Mouse (Mus musculus): ENCODE data around the gene Chmp1a. TPM values are rescaled to one million over a fixed set of nuclear protein-coding genes. Genes with fewer than 3 reads are reported as not detected.
A peak's percentile ranks its signal among the peaks of the same experiment; 100 is the strongest.

The Chmp1a gene
- total and polyA plus RNA-seq, 3 experiments: 67.5 to 83.2 (median 69.5) TPM

DNA sequence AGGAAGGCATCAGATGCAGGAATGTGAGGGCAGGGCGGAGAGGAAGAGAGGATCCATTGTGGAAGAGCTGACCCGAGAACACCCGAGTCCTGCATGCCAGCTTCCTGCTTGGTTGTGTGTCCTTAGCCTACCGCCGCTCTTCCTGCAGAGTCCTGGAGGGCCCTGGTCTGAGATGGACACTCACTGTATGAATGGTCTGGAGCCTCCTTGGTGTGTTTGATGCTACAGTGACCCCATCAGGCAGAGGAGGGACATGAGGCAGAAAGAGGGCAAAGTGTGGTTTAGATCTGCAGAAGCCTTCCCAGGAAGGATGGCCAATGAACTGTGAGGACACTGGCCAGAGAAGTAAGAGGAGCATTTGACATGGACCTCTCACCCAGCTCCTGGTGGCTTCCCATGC lies 57.4 kb downstream of the Chmp1a start:
- dilution Hi-C loops (cut with MboI; ENCODE audit: extremely low pct_ligation_motif_present, extremely low pct_unique_long_range_greater_than_20kb, low sequenced_read_pairs): no loop called here
- no peak for TF ChIP-seq UBTF (IDR thresholded peaks at IDR 0.05; ENCODE audit: low read depth, low read length)
- TF ChIP-seq CTCF (conservative IDR thresholded peaks at IDR 0.05 in 1 of 2, IDR thresholded peaks at IDR 0.05 in 1 of 2; ENCODE audit: low read depth in 2 of 2, low read length in 2 of 2): peak in 1 of 2 experiments; percentile 46; a peak in 2 of 4 replicates
- TF ChIP-seq CHD1 (IDR thresholded peaks at IDR 0.05; ENCODE audit: low read depth, low read length): no peak
- TF ChIP-seq ELF1 (IDR thresholded peaks at IDR 0.05; ENCODE audit: low read depth, low read length): no peak
- TF ChIP-seq ZKSCAN1 (IDR thresholded peaks at IDR 0.05; ENCODE audit: borderline replicate concordance, low read depth, low read length): no peak
- no peak for TF ChIP-seq RCOR1 (conservative IDR thresholded peaks at IDR 0.05; ENCODE audit: low read depth, low read length)
- no peak for TF ChIP-seq BHLHE40 (IDR thresholded peaks at IDR 0.05; ENCODE audit: low read depth, low read length)
- peak; percentile 24 for TF ChIP-seq RAD21 (IDR thresholded peaks at IDR 0.05; ENCODE audit: low read depth, low read length)
- TF ChIP-seq TCF12 (IDR thresholded peaks at IDR 0.05; ENCODE audit: low read depth, low read length): no peak
- peaks cover 37% of the 10 kb centered on the region for H3K27me3 ChIP-seq (replicated peaks)
- H3K9ac ChIP-seq (ENCODE audit: insufficient read depth, low read depth): no peak overlapping the region
- H3K4me2 ChIP-seq (ENCODE audit: insufficient read depth, low read depth, poor library complexity, severe bottlenecking): no peak overlapping the region
- no peaks in the 10 kb centered on the region for H3K79me2 ChIP-seq (replicated peaks; ENCODE audit: control insufficient read depth, extremely low read depth, insufficient read depth, poor library complexity, severe bottlenecking)
- no peak overlapping the region for H3K27ac ChIP-seq (ENCODE audit: insufficient read depth, low read depth)
- in situ Hi-C loops (cut with MboI; ENCODE audit: low pct_ligation_motif_present, low pct_unique_long_range_greater_than_20kb, low sequenced_read_pairs): loop anchor here (5.0 kb wide), 1 partner anchor 37 kb away; no protein-coding TSS in a partner anchor
- no peak overlapping the region for H3K4me3 ChIP-seq (replicated peaks in 1 of 3; ENCODE audit: low read depth in 2 of 3, low read length in 2 of 3, poor library complexity in 1 of 3)
- H3K36me3 ChIP-seq (replicated peaks in 1 of 2; ENCODE audit: control insufficient read depth in 1 of 2, insufficient read depth in 1 of 2, low read length in 1 of 2): no peaks in the 10 kb centered on the region
- no peaks in the 10 kb centered on the region for H3K4me1 ChIP-seq (ENCODE audit: control insufficient read depth in 1 of 2, insufficient read depth in 2 of 2)
- no peaks in the 10 kb centered on the region for H3K9me3 ChIP-seq (replicated peaks; ENCODE audit: low read length)
- DNase-seq (ENCODE audit: extremely low read depth): no peak

Other genes starting within 250 kb of the Chmp1a start
- gene Ankrd11, start 170.5 kb downstream of the Chmp1a start, total RNA-seq (2012; rRNA removed): 51.1 and 60.7 TPM in 2 replicates
- gene Ankrd11, start 170.5 kb downstream of the Chmp1a start, total RNA-seq (2014; rRNA removed): 37.4 and 37.7 TPM in 2 replicates
- gene Ankrd11, start 170.5 kb downstream of the Chmp1a start, polyA plus RNA-seq (2012; ENCODE audit: insufficient read length, low read depth): 74.1 and 74.9 TPM in 2 replicates
- gene Spg7, start 149.8 kb downstream of the Chmp1a start, total RNA-seq (2012; rRNA removed): 32.8 and 35.2 TPM in 2 replicates
- gene Spg7, start 149.8 kb downstream of the Chmp1a start, total RNA-seq (2014; rRNA removed): 20.8 and 21.2 TPM in 2 replicates
- 26.1 and 35.8 TPM in 2 replicates for gene Spg7, start 149.8 kb downstream of the Chmp1a start, polyA plus RNA-seq (2012; ENCODE audit: insufficient read length, low read depth)
- 3,361 and 3,721 TPM in 2 replicates for gene Rpl13, start 110.4 kb downstream of the Chmp1a start, total RNA-seq (2012; rRNA removed)
- 2,646 and 2,709 TPM in 2 replicates for gene Rpl13, start 110.4 kb downstream of the Chmp1a start, total RNA-seq (2014; rRNA removed)
- gene Rpl13, start 110.4 kb downstream of the Chmp1a start, polyA plus RNA-seq (2012; ENCODE audit: insufficient read length, low read depth): 973 and 1,610 TPM in 2 replicates
- 0.08 TPM in 1 of 2 replicates, not detected in the other for gene Cpne7, start 95.4 kb downstream of the Chmp1a start, total RNA-seq (2012; rRNA removed)
- gene Cpne7, start 95.4 kb downstream of the Chmp1a start, total RNA-seq (2014; rRNA removed): not detected in 2 replicates
- gene Cpne7, start 95.4 kb downstream of the Chmp1a start, polyA plus RNA-seq (2012; ENCODE audit: insufficient read length, low read depth): not detected in 2 replicates
- gene Sult5a1, start 54.4 kb downstream of the Chmp1a start, total RNA-seq (2012; rRNA removed): 0.25 and 0.68 TPM in 2 replicates
- gene Sult5a1, start 54.4 kb downstream of the Chmp1a start, total RNA-seq (2014; rRNA removed): not detected in 2 replicates
- gene Sult5a1, start 54.4 kb downstream of the Chmp1a start, polyA plus RNA-seq (2012; ENCODE audit: insufficient read length, low read depth): not detected in 2 replicates
- gene Dpep1, start 26.5 kb downstream of the Chmp1a start, total RNA-seq (2012; rRNA removed): not detected in 2 replicates
- not detected in 2 replicates for gene Dpep1, start 26.5 kb downstream of the Chmp1a start, total RNA-seq (2014; rRNA removed)
- not detected in 2 replicates for gene Dpep1, start 26.5 kb downstream of the Chmp1a start, polyA plus RNA-seq (2012; ENCODE audit: insufficient read length, low read depth)
- gene Spata33, start 69 bp upstream of the Chmp1a start, total RNA-seq (2012; rRNA removed): 0.38 and 0.46 TPM in 2 replicates
- 0.35 and 0.36 TPM in 2 replicates for gene Spata33, start 69 bp upstream of the Chmp1a start, total RNA-seq (2014; rRNA removed)
- gene Spata33, start 69 bp upstream of the Chmp1a start, polyA plus RNA-seq (2012; ENCODE audit: insufficient read length, low read depth): 0.41 and 0.44 TPM in 2 replicates
- gene Cdk10, start 12.1 kb upstream of the Chmp1a start, total RNA-seq (2012; rRNA removed): 33.7 and 35.7 TPM in 2 replicates
- gene Cdk10, start 12.1 kb upstream of the Chmp1a start, total RNA-seq (2014; rRNA removed): 24.8 and 28.6 TPM in 2 replicates
- 33.9 and 38.0 TPM in 2 replicates for gene Cdk10, start 12.1 kb upstream of the Chmp1a start, polyA plus RNA-seq (2012; ENCODE audit: insufficient read length, low read depth)
- 2.1 and 2.3 TPM in 2 replicates for gene Spata2l, start 23.5 kb upstream of the Chmp1a start, total RNA-seq (2012; rRNA removed)
- gene Spata2l, start 23.5 kb upstream of the Chmp1a start, total RNA-seq (2014; rRNA removed): 0.63 and 0.95 TPM in 2 replicates
- gene Spata2l, start 23.5 kb upstream of the Chmp1a start, polyA plus RNA-seq (2012; ENCODE audit: insufficient read length, low read depth): 1.4 and 1.9 TPM in 2 replicates
- 9.6 and 10.2 TPM in 2 replicates for gene Zfp276, start 41.4 kb upstream of the Chmp1a start, total RNA-seq (2012; rRNA removed)
- 5.5 and 5.9 TPM in 2 replicates for gene Zfp276, start 41.4 kb upstream of the Chmp1a start, total RNA-seq (2014; rRNA removed)
- gene Zfp276, start 41.4 kb upstream of the Chmp1a start, polyA plus RNA-seq (2012; ENCODE audit: insufficient read length, low read depth): 8.7 and 9.2 TPM in 2 replicates
- gene Vps9d1, start 41.6 kb upstream of the Chmp1a start, total RNA-seq (2012; rRNA removed): 5.2 and 5.5 TPM in 2 replicates
- 2.8 and 3.1 TPM in 2 replicates for gene Vps9d1, start 41.6 kb upstream of the Chmp1a start, total RNA-seq (2014; rRNA removed)
- 6.3 and 9.7 TPM in 2 replicates for gene Vps9d1, start 41.6 kb upstream of the Chmp1a start, polyA plus RNA-seq (2012; ENCODE audit: insufficient read length, low read depth)
- gene Fanca, start 105.8 kb upstream of the Chmp1a start, total RNA-seq (2012; rRNA removed): 39.2 and 50.7 TPM in 2 replicates
- 21.9 and 26.7 TPM in 2 replicates for gene Fanca, start 105.8 kb upstream of the Chmp1a start, total RNA-seq (2014; rRNA removed)
- gene Fanca, start 105.8 kb upstream of the Chmp1a start, polyA plus RNA-seq (2012; ENCODE audit: insufficient read length, low read depth): 57.8 and 60.6 TPM in 2 replicates
- 2.3 and 2.9 TPM in 2 replicates for gene Spire2, start 120.0 kb upstream of the Chmp1a start, total RNA-seq (2012; rRNA removed)
- 0.96 and 1.1 TPM in 2 replicates for gene Spire2, start 120.0 kb upstream of the Chmp1a start, total RNA-seq (2014; rRNA removed)
- gene Spire2, start 120.0 kb upstream of the Chmp1a start, polyA plus RNA-seq (2012; ENCODE audit: insufficient read length, low read depth): 2.3 and 2.6 TPM in 2 replicates
- 142 and 168 TPM in 2 replicates for gene Tcf25, start 161.0 kb upstream of the Chmp1a start, total RNA-seq (2012; rRNA removed)
- gene Tcf25, start 161.0 kb upstream of the Chmp1a start, total RNA-seq (2014; rRNA removed): 204 and 207 TPM in 2 replicates
- 393 and 396 TPM in 2 replicates for gene Tcf25, start 161.0 kb upstream of the Chmp1a start, polyA plus RNA-seq (2012; ENCODE audit: insufficient read length, low read depth)
- 0.04 TPM in 1 of 2 replicates, not detected in the other for gene Mc1r, start 194.3 kb upstream of the Chmp1a start, total RNA-seq (2012; rRNA removed)
- gene Mc1r, start 194.3 kb upstream of the Chmp1a start, total RNA-seq (2014; rRNA removed): not detected in 2 replicates
- 0.07 TPM in 1 of 2 replicates, not detected in the other for gene Mc1r, start 194.3 kb upstream of the Chmp1a start, polyA plus RNA-seq (2012; ENCODE audit: insufficient read length, low read depth)
- gene Tubb3, start 198.7 kb upstream of the Chmp1a start, total RNA-seq (2012; rRNA removed): 1.8 and 3.1 TPM in 2 replicates
- 1.3 and 2.2 TPM in 2 replicates for gene Tubb3, start 198.7 kb upstream of the Chmp1a start, total RNA-seq (2014; rRNA removed)
- gene Tubb3, start 198.7 kb upstream of the Chmp1a start, polyA plus RNA-seq (2012; ENCODE audit: insufficient read length, low read depth): 1.8 and 2.6 TPM in 2 replicates
- gene Def8, start 210.8 kb upstream of the Chmp1a start, total RNA-seq (2012; rRNA removed): 19.9 and 20.9 TPM in 2 replicates
- 16.8 and 17.9 TPM in 2 replicates for gene Def8, start 210.8 kb upstream of the Chmp1a start, total RNA-seq (2014; rRNA removed)
- gene Def8, start 210.8 kb upstream of the Chmp1a start, polyA plus RNA-seq (2012; ENCODE audit: insufficient read length, low read depth): 22.4 and 23.3 TPM in 2 replicates